Mouse (Mus musculus): ENCODE data around the gene Fbxo17.
"Not testable (repeated sequence)": the region's sequence is repeated elsewhere in the genome, so short reads cannot be mapped to it uniquely, and the experiment has no call there.

Gene Fbxo17

GRCm38 (mm10) chr7:28716590-28717281 lies at the start of gene Fbxo17:
Fbxo17 (plus strand) TSS chr7:28716804.
- DNase-seq (ENCODE audit: low spot score in 2 of 2): peak; percentile 61 to 64

DNA sequence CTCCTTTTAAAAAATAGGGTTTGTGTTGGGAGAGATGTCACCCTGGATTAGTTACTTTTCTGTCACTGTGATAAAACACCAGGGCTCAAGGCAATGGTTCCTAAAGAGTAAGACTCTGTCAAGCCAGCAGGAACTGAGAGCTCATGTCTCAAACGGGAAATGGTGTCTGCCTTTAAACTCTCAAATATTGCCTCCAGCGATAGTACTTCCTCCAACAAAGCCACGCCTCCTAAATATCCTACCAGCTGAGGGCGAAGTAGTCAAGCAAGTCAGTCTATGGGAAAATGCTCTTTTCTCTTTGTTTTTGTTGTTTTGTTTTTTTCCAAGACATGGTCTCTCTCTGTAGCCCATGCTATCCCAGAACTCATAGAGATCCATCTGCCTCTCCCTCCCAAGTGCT lies 45.4 kb upstream of the Fbxo17 start:
- no peak for DNase-seq (ENCODE audit: low spot score in 2 of 2)

DNA sequence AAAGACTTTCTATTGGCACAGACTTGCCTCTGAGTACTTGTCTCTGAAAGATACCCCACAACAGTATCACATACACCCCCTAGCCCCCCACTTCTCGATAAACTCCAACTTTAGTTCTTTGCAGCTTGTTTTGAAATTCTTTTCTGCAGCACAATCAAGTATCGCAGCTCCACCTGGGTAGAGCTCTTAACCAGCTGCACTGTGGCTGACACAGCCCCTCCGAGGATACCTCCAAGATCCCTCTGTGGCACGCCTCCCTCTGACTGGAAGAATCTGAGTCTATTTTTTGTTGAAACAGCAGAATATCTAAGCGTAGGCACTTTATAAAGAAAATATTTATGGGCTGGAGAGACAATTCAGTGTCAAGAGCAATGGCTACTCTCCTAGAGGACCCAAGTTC lies 44.3 kb upstream of the Fbxo17 start:
- DNase-seq (ENCODE audit: low spot score in 2 of 2): no peak

DNA sequence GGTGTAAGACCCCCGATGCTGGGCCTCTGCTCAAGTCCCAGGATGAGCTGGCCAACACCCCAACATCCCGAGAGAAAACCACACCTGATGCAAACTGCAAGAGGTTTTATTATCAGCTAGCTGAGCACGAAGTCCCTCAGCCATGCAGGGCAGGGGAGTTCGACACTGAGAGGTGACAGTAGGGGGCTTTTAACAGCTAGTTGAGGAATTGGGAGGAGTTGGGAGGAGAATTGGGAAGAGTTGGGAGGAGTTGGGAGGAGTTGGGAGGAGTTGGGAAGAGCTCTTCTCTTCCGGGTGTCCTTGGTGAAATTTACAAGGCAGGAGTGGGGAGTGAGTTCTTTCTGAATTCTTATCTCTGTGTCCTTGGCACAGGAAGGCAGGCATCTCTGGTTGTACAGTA lies 43.8 kb upstream of the Fbxo17 start:
- not testable (repeated sequence) for DNase-seq (ENCODE audit: low spot score in 2 of 2)

DNA sequence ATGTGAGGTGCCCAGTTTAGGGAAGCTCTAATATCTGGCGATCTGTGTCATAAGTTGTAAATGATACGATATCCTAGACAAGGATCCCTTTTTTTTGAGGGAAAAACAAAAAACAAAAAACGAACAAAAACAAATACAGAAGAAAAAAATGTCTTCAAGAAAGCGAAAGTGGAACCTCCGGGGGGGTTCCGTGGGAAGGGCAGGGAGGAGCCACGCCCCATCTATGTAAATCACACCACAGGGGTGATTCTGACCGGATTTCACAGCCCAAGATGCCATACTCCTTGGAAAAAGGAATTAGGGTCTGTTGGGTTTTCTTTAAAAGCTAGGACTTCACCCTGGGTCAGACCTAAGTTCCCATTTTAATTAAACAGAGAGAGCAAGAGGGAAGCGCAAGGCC lies 41.6 kb upstream of the Fbxo17 start:
- DNase-seq (ENCODE audit: low spot score in 2 of 2): no peak

DNA sequence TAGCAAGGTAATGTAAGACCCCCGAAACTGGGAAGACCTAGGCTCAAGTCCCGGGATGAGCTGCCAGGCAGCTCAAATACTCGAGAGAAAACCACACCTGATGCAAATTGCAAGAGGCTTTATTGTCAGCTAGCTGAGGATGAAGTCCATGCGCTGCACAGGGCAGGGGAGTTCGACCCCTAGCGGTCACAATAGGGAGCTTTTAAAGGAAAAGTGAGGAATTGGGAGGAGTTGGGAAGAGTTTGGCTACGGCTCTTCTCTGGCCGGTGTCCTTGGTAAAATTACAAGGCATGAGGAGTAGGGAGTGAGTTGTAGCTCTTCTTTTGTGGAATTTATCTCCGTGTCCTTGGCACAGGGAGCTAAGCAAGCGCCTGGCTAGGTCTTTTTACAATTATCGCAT lies 40.9 kb upstream of the Fbxo17 start:
- peak in 1 of 2 experiments; percentile 33 for DNase-seq (ENCODE audit: low spot score in 2 of 2)

GRCm38 (mm10) chr7:28676811-28677541 lies 39.6 kb upstream of the Fbxo17 start:
- no peak for DNase-seq (ENCODE audit: low spot score in 2 of 2)

DNA sequence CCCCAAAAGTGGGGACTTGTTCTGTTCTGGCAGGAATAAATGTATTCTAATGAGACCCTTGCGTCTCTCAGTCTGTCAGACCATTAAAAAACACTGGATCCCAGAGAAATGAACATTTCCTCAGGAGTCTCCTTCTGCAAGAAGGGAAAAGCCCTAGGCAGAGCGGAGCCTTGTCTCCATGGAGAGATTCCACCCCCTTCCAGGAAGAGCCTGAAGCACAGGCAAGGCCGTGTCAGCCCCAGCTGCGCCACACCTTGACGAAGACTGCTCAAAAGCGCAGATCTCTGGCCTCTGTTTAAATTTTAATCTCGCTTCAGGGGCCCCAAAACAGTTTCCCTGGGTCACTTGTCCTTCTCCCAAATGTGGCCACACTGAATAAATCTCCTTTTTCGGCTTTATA lies 39.0 kb upstream of the Fbxo17 start:
- DNase-seq (ENCODE audit: low spot score in 2 of 2): no peak

DNA sequence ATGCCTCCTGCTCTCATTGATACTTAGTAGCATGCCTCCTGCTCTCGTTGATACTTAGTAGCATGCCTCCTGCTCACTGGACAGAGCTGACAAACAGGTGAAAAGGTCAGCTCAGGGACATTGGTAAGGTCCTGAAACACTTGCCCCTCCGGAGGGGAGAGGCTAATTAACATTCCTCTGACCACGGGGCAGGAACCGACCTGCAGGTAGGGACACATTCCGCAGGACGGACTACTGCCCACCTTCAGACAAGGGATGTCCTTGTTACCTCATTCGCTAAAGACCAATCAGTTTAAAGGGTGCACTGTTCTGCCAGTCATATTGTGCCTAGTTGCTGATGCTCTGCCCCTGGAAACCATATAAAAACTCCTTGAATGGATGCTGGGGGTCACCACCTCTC lies 25.5 kb upstream of the Fbxo17 start:
- no peak for DNase-seq (ENCODE audit: low spot score in 2 of 2)

DNA sequence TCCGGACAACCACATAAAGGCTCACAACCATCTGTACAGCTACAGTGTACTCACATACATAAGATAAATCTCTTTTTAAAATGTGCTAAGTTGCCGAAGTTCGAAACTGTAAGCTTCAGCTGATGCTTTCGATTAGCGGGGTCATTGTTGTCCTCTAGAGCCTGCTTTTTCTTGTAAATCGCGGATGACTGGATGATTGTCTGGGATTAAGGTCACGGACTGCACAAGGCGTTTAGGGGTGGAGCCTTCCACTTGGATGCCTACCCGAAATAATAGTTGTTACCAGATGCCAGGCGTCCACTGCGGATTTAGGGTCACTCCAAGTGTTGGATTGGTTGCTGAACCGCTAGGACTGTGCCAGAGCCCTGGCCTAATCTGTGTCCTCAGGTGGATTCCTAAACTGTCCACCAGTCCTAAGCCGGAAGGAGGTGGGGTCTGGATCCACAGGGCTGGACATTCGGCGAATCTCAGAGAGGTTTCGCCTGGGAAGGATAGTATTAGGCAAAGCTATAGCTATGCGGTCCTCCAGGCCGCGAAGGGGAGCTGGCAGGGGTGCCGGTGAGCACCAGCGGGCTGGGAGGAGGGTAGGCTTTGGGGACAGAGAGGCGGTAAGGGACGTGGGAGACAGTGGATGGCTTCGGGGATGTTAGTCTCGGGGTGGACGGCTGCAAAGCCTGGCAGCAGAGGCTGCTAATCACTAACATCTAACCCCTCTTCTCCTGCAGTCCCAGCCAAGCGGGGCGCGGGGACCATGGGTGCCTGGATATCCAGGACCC lies 23.9 kb upstream of the Fbxo17 start, which contains the start of gene Fbxo27:
TSS of gene Fbxo27 (plus strand) at position 305 of the 776 bp plus-strand sequence.
- DNase-seq (ENCODE audit: low spot score in 2 of 2): peak in 1 of 2 experiments; percentile 34

GRCm38 (mm10) chr7:28693321-28693966 lies 23.2 kb upstream of the Fbxo17 start:
- DNase-seq (ENCODE audit: low spot score in 2 of 2): peak; percentile 75 to 81

DNA sequence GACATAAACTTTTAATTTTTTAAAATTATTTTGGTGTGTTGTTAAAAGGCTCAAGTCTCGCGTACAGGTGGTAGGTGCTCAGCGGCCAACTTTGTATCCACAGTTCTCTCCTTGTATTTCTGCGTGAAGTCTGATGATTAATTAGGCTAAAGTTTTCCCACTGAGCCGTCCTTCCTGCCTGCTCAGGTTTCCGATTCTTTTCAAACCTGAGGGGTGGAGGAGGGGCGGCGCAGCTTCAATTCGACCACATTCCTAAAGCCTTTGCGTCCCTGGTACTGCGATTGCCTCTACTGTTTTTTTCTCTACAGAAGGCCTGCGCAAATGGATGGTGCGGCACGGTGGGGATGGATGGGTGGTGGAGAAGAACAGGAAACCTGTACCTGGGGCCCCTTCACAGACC lies 22.2 kb upstream of the Fbxo17 start:
- DNase-seq (ENCODE audit: low spot score in 2 of 2): no peak

DNA sequence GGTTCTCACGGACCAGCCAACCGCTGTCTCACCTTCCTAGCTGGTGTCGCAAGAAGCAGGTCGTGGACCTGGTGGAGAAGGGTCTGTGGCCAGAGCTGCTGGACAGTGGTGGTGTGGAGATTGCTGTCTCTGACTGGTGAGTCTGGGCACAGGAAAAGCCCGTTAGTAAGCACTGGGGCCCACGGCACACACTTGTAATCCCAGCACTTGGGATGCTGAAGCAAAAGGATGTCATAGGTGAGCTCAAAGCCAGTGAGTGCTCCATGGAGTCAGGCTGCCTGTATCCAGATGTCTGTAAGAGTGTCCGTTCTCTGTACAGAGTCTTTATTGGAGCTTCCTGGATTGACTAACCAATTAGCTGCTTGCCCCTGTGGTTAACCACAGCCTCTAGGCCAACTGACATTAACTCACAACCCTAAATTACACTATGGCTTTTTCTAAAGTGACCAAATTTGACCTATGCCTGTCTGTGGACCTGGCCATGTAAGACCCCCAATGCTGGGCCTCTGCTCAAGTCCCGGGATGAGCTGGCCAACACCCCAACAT lies 21.6 kb upstream of the Fbxo17 start:
- DNase-seq (ENCODE audit: low spot score in 2 of 2): no peak

GRCm38 (mm10) chr7:28697277-28697676 lies 19.3 kb upstream of the Fbxo17 start:
- no peak for DNase-seq (ENCODE audit: low spot score in 2 of 2)

GRCm38 (mm10) chr7:28700269-28700668 lies 16.3 kb upstream of the Fbxo17 start:
- no peak for DNase-seq (ENCODE audit: low spot score in 2 of 2)

- DNase-seq (ENCODE audit: low spot score in 2 of 2): not testable (repeated sequence)
Measured at GRCm38 (mm10) chr7:28701306-28701705, 15.3 kb upstream of the Fbxo17 start.

GRCm38 (mm10) chr7:28702601-28703143 lies 13.9 kb upstream of the Fbxo17 start:
- no peak for DNase-seq (ENCODE audit: low spot score in 2 of 2)

- DNase-seq (ENCODE audit: low spot score in 2 of 2): no peak
Measured at GRCm38 (mm10) chr7:28709454-28709853, 7.2 kb upstream of the Fbxo17 start.

DNA sequence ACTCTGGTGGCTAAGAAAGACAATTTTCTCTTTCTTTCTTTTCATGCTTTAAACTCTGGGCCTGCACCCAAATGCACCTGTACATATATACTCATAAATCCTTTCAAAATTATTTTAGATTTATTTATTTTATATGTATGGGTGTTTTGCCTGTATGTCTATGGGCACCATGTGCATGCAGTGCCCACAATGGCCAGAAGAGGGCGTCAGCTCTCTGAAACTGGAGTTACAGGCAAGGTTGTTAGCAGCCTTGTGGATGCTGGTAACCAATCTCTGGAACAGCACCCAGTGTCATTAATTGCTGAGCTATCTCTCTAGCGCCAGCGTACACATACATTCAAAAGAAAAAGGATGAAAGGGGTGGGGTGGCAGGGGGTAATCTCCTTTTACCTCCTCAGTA lies 5.6 kb upstream of the Fbxo17 start:
- DNase-seq (ENCODE audit: low spot score in 2 of 2): no peak

DNA sequence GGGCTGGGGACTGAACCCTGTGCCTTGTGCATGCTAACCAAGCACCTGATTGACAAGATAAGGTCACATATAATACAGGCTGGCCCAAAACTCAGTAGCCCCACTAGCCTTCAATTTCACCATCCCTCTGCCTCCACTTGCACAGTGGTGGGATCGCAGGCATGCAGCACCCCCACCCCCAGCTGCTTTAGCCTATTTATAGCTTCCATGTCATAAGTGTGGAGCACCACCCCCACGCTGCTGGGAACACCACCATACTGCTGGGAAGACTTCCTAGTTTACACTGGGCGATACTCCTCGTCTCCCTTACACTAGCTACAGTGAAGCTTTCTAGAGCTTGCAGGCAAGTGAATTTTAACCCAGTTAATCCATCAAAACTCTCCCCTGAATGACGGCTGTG lies 1.9 kb upstream of the Fbxo17 start:
- DNase-seq (ENCODE audit: low spot score in 2 of 2): no peak

DNA sequence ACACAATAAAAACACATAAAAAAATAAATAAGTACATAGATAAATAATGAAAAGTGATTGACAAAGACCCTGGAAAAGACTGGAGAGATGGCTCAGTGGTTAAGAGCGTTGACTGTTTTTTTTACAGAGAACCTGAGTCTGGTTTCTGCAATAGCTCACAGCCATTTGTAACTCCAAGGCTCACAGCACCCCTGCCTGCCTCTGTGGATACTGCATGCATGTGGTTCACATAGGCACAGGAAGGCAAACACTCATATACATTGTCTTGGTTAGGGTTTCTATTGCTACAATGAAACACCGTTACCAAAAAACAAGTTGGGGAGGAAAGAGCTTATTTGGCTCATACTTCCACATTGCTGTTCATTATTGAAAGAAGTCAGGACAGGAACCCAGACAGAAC lies 1.0 kb upstream of the Fbxo17 start:
- no peak for DNase-seq (ENCODE audit: low spot score in 2 of 2)
